Mouse (Mus musculus): ENCODE results near the gene C1ql4. TPM values are rescaled to one million over a fixed set of nuclear protein-coding genes. Genes with fewer than 3 reads are reported as not detected.
A peak's percentile ranks its signal among the peaks of the same experiment; 100 is the strongest.
"Not testable (repeated sequence)": the region's sequence is repeated elsewhere in the genome, so short reads cannot be mapped to it uniquely, and the experiment has no call there.

C1ql4 gene
- total RNA-seq, 2 experiments from 2014 or later = 0.30 TPM; not detected in 1

- no peak for DNase-seq
These were observed 10.9 kb upstream of the C1ql4 start for GRCm38 (mm10) chr15:99098493-99098861.

- DNase-seq = no peak
These were observed 10.3 kb upstream of the C1ql4 start for GRCm38 (mm10) chr15:99097840-99098492.

DNA sequence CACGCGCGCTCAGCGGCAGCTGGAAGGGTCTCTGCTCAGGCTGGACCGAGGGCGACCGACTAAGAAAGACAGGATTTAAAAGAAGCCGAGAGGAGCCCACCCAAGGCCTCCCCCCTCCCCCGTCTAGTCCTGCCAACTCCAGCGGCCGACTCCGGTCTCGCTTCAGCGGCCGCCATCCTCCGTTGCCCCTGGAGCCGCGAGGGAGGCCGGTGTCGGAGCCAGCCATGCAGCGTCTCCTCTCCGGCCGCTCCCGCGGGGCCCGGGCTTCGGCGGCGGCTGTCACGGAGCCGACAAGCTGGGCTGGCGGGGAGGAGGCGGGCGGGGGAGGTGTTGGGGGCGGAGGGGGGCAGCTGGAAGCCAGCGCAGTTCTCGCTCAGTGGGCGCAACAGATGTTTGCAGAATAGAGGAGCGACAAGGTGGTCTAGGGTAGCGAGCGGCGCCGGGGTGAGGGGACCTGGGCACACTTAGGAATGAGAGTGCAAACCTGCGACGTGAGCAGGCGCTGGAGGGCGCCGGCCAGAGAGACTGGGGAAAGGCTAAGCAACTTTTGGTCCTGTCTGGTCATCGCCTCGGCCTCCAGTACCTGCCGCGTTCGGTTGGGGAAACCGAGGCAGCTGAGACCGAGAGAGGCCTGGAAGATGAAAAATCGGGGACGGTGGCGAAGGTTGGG, 9.3 kb upstream of the C1ql4 start:
- DNase-seq = no peak

GRCm38 (mm10) chr15:99096061-99096793, 8.6 kb upstream of the C1ql4 start:
- no peak for DNase-seq

- no peak for DNase-seq
These were observed 7.7 kb upstream of the C1ql4 start for GRCm38 (mm10) chr15:99095356-99095755.

DNA sequence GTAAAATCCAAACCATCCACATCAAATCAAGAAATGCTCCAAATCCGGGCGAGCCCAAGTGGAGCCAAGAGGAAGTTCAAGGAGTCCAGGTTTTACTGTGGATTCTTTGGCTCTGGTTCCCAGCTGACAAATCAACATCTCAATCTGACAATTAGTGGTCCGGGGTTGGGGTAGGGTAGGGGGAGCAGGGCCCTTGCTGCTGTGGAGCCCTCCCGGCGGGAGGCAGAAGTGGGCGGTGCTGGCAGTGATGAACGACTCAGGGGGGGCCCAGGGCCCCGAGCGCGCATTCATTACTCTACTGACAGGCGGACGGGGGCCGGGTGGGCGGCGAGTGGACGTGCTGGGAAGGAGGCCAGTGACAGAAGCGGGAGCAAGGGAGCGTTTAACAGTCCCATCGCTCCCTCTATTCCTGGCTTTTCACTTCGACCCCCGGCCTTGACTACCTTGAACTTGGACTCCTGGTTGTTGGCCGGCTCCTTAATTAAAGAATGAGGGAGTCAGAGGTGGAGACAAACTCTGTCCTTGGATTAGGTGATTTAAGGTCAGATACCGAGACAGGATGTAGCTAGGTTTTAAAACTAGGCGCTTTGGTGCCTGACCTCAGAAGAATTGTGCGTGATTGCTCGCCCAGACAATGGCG, 7.1 kb upstream of the C1ql4 start:
- DNase-seq = no peak

DNA sequence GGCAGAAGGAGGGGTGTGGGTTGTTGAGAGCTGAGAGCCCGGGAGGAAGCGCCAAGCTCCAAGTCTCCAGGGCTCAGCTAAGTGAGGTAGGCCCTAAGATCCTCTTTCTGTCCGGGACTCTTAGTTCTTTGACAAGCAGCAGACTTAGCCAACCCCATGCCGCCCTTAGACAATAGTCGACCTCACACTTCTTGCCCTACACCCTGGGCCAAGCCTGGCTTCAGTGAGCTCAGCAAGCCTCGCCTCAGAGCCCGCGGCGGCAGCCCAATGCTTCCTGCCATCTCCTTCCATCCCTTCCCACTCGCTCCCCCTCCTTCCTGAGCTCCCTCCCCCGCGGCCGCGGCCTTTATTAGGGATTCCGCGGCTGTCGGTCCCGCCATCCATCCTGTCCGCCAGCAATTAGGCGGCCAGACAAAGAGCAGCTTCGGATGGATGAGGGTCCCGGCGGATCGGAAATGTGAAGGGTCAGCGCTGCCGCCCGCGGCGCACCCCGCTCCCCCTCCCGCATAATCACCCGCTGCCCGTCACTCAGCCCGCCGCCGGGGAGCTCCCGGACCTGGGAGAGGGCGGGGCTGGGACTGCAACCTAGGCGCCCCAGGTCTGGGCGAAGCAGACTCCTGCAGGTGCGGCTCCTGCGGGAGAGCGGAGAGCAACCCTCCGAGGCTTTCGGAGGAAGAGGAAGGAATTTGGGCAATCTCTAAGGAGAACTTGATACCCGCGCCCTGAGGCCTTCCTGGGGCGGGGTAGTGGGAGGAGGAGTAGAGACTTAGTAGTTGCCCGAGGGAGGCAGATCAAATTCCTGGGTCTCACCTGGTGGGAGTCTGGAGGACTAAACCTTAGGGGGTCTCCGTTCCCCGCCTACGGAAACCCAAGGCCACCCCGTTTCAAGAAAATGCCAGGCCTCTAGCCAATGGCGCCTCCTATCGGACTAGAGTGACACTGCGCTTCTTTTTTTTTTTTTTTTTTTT, 6.0 kb upstream of the C1ql4 start:
- DNase-seq = peak in 1 of 2 experiments; percentile 20

- DNase-seq = no peak
These were observed 5.3 kb upstream of the C1ql4 start, which contains the start of gene Dnajc22 for GRCm38 (mm10) chr15:99092870-99093269. TSS of gene Dnajc22 (plus strand) at chr15:99093170.

DNA sequence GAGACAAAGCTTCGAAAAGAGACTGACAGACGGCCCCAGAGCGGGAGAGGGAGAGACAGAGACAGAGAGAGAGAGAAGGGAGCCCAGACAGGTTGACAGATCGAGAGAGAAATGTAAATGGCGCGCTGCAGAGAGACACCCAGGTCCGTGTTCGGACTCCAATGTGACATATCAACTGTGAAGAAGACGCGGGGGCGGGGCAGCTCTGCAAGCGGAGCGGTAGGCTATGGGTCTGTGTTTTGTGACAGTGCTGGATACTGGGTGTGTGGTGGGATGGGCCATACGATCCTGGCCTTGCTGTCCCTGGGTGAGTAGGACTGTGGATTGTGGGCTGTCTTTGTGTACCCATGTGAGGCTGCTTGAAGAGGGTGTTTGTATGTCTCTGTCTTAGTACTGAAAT, 1.5 kb upstream of the C1ql4 start:
- DNase-seq = no peak

DNA sequence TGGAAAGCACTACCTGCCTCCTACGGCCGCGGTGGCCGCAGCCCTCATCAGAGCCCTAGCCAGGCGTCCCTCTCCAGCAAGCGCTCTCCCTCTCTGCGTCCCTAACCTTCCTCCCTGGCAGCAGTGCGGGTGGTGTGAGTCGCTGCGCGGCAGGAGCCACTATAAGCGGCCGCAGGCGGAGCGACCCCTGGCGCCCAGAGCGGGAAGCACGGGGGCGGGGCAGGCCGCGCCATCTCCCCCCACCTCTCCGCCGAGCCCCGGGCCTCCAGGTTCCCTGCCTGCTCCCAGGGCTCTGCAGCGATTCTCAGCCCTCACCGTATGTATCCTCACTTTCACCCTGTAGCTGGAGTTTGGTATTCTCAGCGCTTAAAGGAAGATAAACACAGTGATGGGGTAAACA, 675 bp upstream of the C1ql4 start:
- peak in 1 of 2 experiments; percentile 42 for DNase-seq

DNA sequence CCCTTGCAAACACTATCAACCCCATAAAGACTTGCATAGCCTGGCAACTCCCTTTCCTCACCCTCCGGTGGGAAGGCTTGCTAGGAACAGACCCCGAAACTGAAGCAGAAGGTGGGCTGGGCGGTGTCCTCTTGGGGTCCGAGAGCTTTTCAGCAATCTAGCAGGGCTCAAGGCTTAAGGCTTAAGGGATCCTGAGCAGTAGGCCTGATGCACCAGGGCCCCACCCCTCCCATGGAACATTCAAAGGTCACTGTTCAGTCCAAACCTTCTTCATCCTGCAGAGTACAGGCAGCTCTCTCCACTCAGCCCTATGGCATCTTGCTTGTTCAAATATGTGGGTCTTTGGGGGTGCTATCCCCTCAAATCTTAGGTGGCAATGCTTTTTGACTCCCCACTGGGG, 1.6 kb downstream of the C1ql4 start:
- DNase-seq = no peak

- DNase-seq = no peak
These were observed 3.0 kb downstream of the C1ql4 start for GRCm38 (mm10) chr15:99084618-99085017.

- DNase-seq = no peak
These were observed 3.6 kb downstream of the C1ql4 start for GRCm38 (mm10) chr15:99083867-99084557.

DNA sequence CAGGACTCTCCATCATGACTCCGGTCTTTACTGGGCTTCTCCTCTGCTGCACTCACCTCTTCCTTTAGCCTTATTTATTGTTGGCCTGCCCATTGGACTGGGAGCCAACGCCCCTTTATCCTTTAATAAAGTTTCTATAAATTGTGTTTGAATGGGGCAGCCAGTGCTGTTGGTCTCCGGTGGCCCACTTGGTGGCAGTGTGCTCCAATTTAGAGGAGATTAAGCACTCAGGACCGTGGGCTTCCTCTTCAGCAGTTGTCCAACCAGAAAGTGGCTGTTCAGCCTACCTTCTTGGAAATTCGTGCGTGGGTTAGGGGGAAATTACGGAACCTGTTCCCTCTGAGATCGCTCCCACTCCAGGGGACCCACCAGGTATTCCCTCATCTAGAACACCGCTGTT, 4.4 kb downstream of the C1ql4 start:
- no peak for DNase-seq

DNA sequence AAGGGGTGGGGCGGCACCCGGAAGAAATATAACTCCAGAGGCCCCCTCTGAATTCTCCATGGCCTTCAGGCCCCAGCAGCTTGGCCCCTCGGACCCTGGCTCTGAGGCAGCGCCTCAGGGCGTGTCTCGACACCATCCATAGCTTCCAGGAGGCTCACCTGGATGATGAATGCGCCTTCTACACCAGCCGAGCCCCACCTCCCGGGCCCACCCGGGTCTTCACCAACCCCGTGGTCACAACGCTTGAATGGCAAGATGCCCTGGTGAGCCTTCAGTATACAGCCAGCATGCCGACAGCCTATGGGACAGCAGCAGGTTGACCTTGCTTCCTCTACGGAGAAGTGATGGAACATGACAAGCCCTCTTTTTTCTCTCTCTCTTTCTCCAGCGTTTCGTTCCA, 4.8 kb downstream of the C1ql4 start:
- no peak for DNase-seq

DNA sequence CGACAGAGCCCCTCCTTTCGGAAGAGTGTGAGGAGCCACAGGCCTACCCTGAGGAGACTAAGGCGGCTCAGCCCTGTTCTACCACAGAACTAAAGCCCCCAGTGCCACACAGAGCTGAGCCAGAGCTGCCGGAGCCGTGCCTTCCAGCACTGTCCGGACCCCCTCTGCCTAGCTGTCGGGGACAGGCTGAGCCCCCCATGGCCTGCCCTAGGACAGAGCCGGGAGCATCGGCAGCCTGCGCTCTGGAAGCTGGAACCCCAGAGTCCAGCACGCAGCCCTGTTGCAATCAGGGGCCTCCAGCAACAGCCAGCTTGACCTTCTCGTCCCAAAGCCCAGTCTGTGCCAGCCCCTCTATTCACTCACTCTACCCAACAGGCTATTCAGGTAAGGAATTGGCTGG, 5.3 kb downstream of the C1ql4 start:
- no peak for DNase-seq

DNA sequence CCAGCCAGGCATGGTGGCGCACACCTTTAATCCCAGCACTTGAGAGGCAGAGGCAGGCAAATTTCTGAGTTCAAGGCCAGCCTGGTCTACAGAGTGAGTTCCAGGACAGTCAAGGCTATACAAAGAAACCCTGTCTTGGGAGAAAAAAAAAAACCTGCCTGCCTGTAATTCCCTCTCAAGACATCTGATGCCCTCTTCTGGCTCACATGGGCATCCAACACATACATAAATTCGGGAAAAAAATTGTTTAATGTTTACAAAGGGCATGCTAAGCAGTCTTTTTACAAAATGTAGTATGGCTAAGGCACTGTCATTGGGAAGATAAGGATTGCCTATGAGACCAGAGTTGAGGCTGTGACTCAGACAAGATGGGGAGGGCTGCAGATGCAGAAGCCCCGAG, 7.8 kb downstream of the C1ql4 start:
- DNase-seq = no peak

DNA sequence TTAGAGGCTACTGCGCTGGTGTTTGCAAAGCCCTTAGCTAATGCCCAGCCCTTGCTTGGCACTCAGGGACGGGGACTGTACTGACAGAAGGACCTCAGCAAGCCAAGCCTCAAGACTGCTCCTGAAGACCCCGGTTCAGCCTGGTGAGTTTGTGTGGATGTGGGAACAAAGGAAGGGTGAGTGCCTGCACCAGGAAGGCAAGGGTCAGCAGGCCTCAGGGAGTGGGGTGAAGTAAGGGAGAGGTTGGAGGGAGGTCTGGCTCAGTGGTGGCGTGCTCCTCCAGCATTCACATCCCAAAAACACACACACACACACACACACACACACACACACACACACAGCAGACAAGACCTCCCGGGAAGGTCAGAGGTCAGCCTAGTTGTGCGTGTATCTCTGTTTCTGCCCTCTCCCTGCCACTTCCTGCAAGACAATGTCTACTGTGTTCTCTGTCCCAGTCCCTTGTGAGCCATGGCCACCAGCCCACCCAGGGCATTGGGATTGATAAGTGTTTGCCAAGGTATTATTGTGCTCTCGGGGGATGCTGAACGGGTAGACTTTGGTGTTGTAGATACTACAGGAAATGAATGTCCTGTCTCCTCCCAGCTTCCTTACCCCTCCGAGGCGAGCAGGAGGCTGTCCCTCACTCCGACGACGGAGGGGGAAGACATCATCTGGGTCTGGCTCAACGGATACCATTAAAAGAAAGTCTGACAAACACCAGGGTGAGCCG, 9.3 kb downstream of the C1ql4 start:
- DNase-seq = no peak

GRCm38 (mm10) chr15:99076011-99076410, 11.6 kb downstream of the C1ql4 start:
- not testable (repeated sequence) for DNase-seq

DNA sequence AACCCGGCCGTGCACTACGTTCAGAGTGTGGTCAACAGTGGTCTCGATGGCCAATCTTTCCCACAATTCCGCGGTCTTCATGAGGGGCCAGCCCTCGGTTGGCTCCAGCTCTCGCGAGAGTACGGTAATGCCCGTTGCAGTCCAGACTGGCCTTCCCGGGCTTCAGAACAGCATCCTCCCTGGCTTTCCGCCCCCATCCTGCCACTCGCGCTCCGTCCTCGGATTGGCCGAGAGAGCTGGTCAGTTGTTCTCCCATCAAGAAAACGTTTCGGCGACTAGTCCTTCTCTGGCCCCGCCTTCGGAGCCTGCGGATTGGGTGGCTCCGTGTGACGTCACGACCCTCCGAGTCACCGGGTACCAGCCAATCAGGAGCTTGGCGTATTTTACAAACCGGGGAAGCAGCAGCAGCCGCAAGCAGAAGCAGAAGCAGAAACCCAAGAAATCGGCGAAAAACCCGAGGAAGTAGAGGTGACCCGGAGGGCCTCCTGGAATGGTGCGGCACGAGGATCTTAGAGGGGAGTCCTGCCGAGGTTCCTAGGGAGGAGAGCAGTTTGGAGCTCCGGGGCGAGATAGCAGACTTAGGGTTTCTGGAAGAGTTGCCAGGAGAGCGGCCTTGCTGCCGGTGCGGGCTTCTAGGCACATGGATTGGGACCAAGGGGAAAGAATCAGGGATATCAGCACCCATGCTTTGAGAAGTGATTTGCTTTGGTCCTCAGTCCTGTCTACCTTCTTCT, 12.8 kb downstream of the C1ql4 start:
- peak; percentile 96 for DNase-seq

All from layer of hippocampus, postnatal 36 days (tissue).